Mouse (Mus musculus) layer of hippocampus, adult 9-11 months (tissue): ENCODE measurements around the gene Dynlt1c.
A peak's percentile ranks its signal among the peaks of the same experiment; 100 is the strongest.
"Not testable (repeated sequence)": the region's sequence is repeated elsewhere in the genome, so short reads cannot be mapped to it uniquely, and the experiment has no call there.

ENCODE experiments used
- DNase-seq: peaks from one replicate; pipeline ENCODE4 v3.0.0; 2022

Dynlt1c gene

DNA sequence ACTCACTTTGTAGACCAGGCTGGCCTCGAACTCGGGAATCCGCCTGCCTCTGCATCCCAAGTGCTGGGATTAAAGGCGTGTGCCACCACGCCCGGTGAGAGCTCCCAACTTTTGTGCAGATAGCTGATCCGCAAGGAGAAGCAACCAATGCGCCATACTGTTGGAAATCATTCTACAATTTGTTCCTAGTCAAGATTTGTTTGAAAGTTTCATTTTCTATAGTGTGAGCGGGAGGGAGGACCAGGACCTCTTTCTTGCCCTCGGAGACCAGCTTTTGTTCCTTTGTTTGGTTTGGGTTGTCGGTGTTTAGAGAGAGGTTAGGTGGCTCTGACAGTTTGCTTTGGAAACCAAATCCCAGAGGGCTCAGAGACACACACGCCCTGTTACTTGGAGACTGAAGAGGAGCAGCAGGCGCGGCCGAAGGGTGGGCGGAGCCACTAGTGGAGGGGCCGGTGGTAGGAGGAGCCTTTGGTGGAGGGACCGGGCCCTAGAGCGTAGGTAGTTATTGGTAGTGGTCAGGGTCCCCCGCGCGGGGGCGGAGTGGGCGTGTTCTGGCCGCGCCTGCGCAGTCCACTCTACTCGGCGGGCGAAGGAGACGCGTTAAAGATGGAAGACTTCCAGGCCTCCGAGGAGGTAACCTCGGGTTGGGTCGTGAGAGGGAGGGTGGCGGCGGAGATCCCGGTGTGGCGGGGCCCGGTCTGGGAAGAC, at the start of gene Dynlt1c:
Dynlt1c (plus strand) TSS at position 468 of the 708 bp plus-strand sequence.
- DNase-seq = peak; percentile 51

- DNase-seq = not testable (repeated sequence)
These were observed 47.7 kb upstream of the Dynlt1c start for GRCm38 (mm10) chr17:6553798-6554197.

DNA sequence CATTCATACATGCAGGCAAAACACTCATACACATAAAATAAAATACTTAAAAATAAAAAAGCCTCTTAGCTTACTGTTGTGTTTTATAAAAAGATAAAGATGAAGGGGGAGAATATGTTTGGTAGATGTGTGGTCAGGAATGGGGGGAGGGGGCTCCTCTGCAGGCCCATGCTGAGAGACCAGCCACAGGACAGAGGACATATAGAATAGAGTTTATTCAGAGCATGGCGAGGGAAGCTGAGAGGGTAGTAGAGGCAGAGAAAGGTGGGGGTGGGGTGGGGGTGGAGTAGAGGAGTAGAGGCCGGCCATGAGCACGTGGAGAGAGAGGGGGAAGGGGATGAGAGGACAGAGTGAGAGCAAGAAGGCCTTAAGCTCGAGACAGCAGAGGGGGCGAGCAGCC, 47.2 kb upstream of the Dynlt1c start:
- DNase-seq = not testable (repeated sequence)

DNA sequence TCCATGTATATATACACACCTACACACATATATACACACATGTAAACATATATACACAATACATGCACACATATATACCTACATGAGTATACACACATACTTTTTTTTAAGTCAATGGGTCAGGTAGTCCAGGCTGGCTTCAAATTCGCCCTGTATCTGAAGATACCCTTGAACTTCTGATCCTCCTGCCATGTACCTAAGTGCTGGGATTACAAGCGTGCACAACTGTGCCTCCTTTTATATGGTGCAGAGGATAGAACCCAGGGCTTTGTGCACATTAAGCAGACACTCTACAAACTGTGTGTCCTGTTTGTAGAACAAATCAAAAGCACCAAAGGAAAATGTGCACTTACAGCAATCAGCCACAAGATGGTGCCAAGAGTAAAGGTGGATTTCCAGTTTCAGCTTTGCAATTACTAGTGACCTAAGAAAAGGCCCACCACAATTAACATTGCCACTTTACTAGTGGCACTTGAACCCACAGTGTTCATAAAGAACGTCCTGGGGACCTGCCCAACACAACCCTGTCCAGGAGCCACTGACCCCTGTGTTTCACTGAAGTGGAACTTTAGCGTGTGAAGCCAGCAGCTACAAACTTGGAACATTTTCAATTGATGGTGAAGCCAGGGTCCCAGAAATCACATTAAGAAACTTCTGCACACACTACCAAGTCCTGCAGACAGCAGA, 41.9 kb upstream of the Dynlt1c start:
- not testable (repeated sequence) for DNase-seq

GRCm38 (mm10) chr17:6564866-6565265, 36.6 kb upstream of the Dynlt1c start:
- DNase-seq = not testable (repeated sequence)

DNA sequence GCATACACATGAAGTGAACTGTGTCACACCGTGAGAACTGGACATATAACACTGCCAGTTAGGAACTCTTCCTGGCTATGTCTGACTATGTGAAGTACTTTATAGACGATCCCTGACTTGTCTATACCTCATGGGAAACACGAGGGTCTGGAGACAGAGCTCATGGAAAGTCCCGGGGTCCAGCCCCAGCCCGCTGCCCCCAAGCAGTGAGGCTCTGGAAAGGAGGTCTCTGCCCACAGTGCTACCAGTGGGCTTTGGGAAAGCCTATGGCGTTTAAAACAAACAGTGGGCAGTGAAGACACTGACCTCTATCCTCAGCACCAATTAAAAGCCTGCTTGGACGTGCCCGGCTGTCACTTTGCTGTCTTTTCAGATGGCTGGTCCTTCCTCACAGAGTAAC, 33.6 kb upstream of the Dynlt1c start:
- DNase-seq = not testable (repeated sequence)

GRCm38 (mm10) chr17:6571296-6571695, 30.2 kb upstream of the Dynlt1c start:
- DNase-seq = not testable (repeated sequence)

DNA sequence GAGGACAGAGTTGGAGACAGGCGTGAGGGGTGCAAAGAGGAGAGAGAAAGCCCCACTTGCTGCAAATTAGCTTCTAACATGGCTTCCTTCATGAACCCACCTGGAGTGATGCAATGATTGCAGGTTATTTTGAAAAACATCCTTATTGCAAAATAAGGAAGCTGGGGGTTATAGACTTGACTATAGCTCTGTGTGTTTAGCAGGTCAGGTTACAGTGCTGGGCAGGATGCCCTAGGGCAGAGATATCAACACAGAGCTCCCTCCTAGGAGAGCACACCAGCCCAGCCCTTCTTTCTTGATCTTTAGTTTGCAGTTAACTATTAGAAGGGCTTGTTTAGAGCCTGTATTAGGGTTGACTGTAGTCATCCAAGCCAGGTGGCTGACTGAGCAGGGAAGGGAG, 29.3 kb upstream of the Dynlt1c start:
- not testable (repeated sequence) for DNase-seq

DNA sequence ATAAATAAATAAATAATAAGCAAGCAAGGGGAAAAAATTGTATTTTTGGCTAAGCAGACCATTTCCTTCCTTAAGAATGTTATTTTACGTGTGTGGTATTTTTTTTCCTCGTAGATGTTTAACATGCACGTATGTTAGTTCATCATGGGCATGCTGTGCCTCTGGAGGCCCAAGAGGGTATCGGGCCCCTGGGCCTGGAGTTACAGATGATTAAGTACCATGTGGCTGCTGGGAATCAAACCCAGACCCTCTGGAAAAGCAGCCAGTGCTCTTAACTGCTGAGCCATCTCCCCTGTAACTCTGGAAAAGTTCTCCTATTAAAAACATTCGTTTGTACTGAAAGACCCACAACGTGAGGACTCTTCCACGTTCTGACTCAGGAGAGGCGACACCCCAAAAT, 26.1 kb upstream of the Dynlt1c start:
- not testable (repeated sequence) for DNase-seq

DNA sequence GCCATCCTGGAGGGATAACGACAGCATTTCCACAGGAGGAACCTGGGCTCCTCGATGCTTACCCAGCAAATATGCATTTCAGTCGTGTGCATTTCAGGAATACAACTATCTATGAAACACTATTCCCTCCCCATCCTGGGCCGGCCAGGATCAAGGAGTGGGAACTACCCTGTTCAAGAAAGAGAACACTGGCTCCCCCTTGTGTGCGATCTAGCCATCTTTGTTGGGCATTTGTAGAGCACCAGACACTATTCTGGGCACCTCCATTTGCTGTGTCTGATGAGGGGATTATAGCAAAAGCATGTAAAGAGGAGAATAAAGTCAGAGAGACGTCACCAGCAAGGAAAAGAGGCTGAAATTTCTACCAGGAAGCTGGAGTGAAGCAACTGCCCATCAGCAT, 12.8 kb upstream of the Dynlt1c start:
- DNase-seq = not testable (repeated sequence)

DNA sequence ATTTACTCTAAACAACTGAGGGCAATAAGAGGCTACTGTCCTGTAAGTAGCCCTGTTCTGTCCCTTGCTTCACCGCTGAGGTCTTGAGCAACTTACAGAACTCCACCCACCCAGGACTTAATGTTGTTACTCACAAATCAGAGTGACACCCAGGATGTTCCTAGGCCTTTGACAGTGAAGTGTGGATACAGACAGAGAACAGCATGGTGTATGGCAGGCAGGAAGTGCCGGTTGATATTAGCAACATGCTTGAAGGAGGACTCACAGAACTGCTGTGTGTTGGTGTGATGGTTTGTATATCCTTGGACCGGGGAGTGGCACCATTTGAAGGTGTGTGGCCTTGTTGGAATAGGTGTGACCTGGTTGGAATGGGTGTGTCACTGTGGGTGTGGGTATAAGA, 9.4 kb upstream of the Dynlt1c start:
- DNase-seq = not testable (repeated sequence)

GRCm38 (mm10) chr17:6593896-6594295, 7.6 kb upstream of the Dynlt1c start:
- not testable (repeated sequence) for DNase-seq

GRCm38 (mm10) chr17:6595776-6596497, 5.5 kb upstream of the Dynlt1c start:
- DNase-seq = not testable (repeated sequence)

- not testable (repeated sequence) for DNase-seq
These were observed 3.1 kb upstream of the Dynlt1c start for GRCm38 (mm10) chr17:6598356-6598755.

GRCm38 (mm10) chr17:6600216-6600911, 1.1 kb upstream of the Dynlt1c start:
- peak; percentile 32 for DNase-seq

GRCm38 (mm10) chr17:6602205-6602604, 734 bp downstream of the Dynlt1c start:
- DNase-seq = not testable (repeated sequence)

- not testable (repeated sequence) for DNase-seq
These were observed 3.9 kb downstream of the Dynlt1c start for GRCm38 (mm10) chr17:6605347-6605746.

- DNase-seq = not testable (repeated sequence)
These were observed 12.1 kb downstream of the Dynlt1c start for GRCm38 (mm10) chr17:6613524-6613923.

DNA sequence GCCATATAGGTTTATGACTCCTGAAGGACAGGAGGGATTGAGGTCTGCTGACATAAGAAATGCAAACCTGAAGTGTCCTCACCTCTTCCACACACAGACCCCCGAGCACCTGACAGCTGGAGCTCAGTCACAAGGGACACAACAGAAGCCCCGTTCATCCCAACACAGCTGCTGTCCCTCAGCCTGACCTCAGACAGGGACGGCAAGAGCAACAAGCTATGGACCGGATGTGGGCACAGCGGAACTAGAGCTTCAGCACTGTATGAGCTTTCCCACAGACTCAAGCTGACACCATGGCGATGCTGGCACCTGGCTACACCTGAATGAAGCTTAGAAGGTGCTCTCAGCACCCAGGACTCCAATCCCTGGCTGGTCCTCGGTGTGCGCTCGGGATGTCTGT, 12.8 kb downstream of the Dynlt1c start:
- not testable (repeated sequence) for DNase-seq

DNA sequence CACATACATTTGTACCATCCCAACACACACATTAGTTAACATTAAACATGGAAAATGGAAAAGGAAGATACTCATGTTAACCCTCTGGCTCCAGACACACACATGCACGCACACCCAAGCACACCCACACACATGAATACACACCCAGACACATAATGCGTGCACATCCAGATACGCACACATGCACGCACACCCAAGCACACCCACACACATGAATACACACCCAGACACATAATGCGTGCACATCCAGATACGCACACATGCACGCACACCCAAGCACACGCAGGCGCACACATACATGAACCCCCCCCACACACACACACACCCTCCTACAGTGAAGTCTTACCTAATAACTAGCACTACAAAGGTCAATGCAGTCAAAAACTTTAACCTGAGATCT, 15.3 kb downstream of the Dynlt1c start:
- not testable (repeated sequence) for DNase-seq

GRCm38 (mm10) chr17:6617689-6618400, 16.4 kb downstream of the Dynlt1c start:
- not testable (repeated sequence) for DNase-seq

DNA sequence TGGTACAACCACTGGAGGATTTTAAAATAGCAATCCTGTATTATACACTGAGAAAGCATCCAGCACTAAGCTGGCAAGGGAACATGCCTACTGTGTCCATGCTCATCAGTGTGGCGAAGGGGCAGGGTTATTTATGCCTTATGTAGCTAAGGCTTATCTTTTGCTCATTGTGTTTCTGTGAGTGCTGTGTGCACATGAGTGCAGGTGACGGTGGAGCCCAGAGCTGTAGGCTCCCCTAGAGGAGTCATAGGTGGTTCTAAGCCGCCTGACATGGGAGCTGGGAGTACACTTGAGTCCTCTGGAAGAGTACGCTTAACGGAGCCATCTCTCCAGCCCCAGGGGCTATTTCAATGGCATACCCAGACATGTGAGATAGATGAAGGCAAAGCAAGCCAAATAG, 17.8 kb downstream of the Dynlt1c start:
- DNase-seq = not testable (repeated sequence)
